Mouse (Mus musculus) CH12.LX (cell line): ENCODE results near the gene Zswim5. TPM values are rescaled to one million over a fixed set of nuclear protein-coding genes. Genes with fewer than 3 reads are reported as not detected.

ENCODE experiments used
- DNase-seq: peaks from one replicate; pipeline ENCODE4 v3.0.0-alpha.2; 2013; ENCODE audit errors: extremely low read depth
- H3K27ac ChIP-seq: 2 replicates; pipeline ENCODE4 v1.5.1; 2012; ENCODE audit warnings: low read depth, mild to moderate bottlenecking, control low read depth, moderate library complexity; ENCODE audit not compliant: insufficient read depth
- H3K27me3 ChIP-seq: replicated peaks from 2 replicates; pipeline ENCODE3; 2012; ENCODE audit warnings: inconsistent platforms
- H3K36me3 ChIP-seq, 2 experiments: replicated peaks in 1 of 2; 2 replicates each; pipeline versions ENCODE3 to v1.6.1; 2012; ENCODE audit warnings: inconsistent platforms in 1 of 2, low read length in 1 of 2, mild to moderate bottlenecking in 1 of 2, mixed read lengths in 1 of 2, moderate library complexity in 1 of 2; ENCODE audit not compliant: control insufficient read depth in 1 of 2, insufficient read depth in 1 of 2
- H3K4me1 ChIP-seq, 2 experiments: 2 replicates each; pipeline ENCODE4 v1.6.1; 2012; ENCODE audit warnings: inconsistent platforms in 1 of 2, moderate library complexity in 1 of 2; ENCODE audit not compliant: insufficient read depth in 2 of 2, control insufficient read depth in 1 of 2
- H3K4me2 ChIP-seq: 2 replicates; pipeline ENCODE4 v1.6.1; 2012; ENCODE audit warnings: low read depth, mild to moderate bottlenecking, control low read depth; ENCODE audit not compliant: poor library complexity, insufficient read depth, severe bottlenecking
- H3K4me3 ChIP-seq, 3 experiments: fragments of 150-350 bp in 1 of 3; sonication (generic) in 1 of 3; replicated peaks in 1 of 3; 2 replicates each; pipeline versions ENCODE3 to v1.5.1; 2011 to 2012; ENCODE audit warnings: low read depth in 2 of 3, low read length in 2 of 3, mild to moderate bottlenecking in 2 of 3, moderate library complexity in 2 of 3, control low read depth in 1 of 3, improper control_type of control experiment in 1 of 3, inconsistent platforms in 1 of 3, mixed read lengths in 1 of 3; ENCODE audit not compliant: poor library complexity in 1 of 3
- H3K79me2 ChIP-seq: replicated peaks from 2 replicates; pipeline ENCODE4 v1.6.1; 2012; ENCODE audit warnings: mild to moderate bottlenecking, moderate library complexity; ENCODE audit not compliant: control insufficient read depth, poor library complexity, insufficient read depth, severe bottlenecking; ENCODE audit errors: extremely low read depth
- H3K9ac ChIP-seq: 2 replicates; pipeline ENCODE4 v1.6.1; 2012; ENCODE audit warnings: low read depth, mild to moderate bottlenecking, control low read depth, moderate library complexity; ENCODE audit not compliant: insufficient read depth
- H3K9me3 ChIP-seq: replicated peaks from 2 replicates; pipeline ENCODE3; 2012; ENCODE audit warnings: low read length, inconsistent platforms, mixed read lengths
- CTCF ChIP-seq, 2 experiments: IDR thresholded peaks in 1 of 2; conservative IDR thresholded peaks in 1 of 2; 2 replicates each; pipeline ENCODE4 v1.5.1; 2011 to 2012; ENCODE audit warnings: low read depth in 2 of 2, low read length in 2 of 2, improper control_type of control experiment in 1 of 2, inconsistent platforms in 1 of 2, mild to moderate bottlenecking in 1 of 2, moderate library complexity in 1 of 2
- MYC ChIP-seq: IDR thresholded peaks from 2 replicates; pipeline ENCODE4 v1.6.1; 2011; ENCODE audit warnings: low read depth, mild to moderate bottlenecking, improper control_type of control experiment, low read length
- POLR2A ChIP-seq: IDR thresholded peaks from 2 replicates; pipeline ENCODE4 v1.6.1; 2011; ENCODE audit warnings: low read depth, mild to moderate bottlenecking, improper control_type of control experiment, low read length
- POLR2AphosphoS2 ChIP-seq: IDR thresholded peaks from 2 replicates; pipeline ENCODE4 v1.6.1; 2011; ENCODE audit warnings: low read depth, low read length, improper control_type of control experiment
- RAD21 ChIP-seq: IDR thresholded peaks from 2 replicates; pipeline ENCODE4 v1.6.1; 2011; ENCODE audit warnings: low read depth, mild to moderate bottlenecking, low read length, improper control_type of control experiment, moderate library complexity
- UBTF ChIP-seq: IDR thresholded peaks from 2 replicates; pipeline ENCODE4 v1.6.1; 2012; ENCODE audit warnings: low read depth, mild to moderate bottlenecking, inconsistent platforms, low read length, improper control_type of control experiment, moderate library complexity
- dilution Hi-C: fragments of 300-500 bp; cut with MboI; formaldehyde crosslinking; loops from 2 replicates; pipeline ENCODE4 v1.14.3; 2020; ENCODE audit warnings: low sequenced_read_pairs; ENCODE audit not compliant: extremely low pct_unique_long_range_greater_than_20kb, extremely low pct_ligation_motif_present
- in situ Hi-C: fragments of 300-500 bp; cut with MboI; formaldehyde crosslinking; loops from 3 replicates; pipeline ENCODE4 v1.14.3; 2019; ENCODE audit warnings: low sequenced_read_pairs, low pct_ligation_motif_present, low pct_unique_long_range_greater_than_20kb, mixed read lengths
- polyA plus RNA-seq: library from polyadenylated mRNA; unstranded; fragments of >175 nt; gene quantifications from 2 replicates; pipeline ENCODE4 v1.2.1, GENCODE M21; 2012; ENCODE audit warnings: low read depth; ENCODE audit not compliant: insufficient read length
- total RNA-seq, 2 experiments: library from RNA; depleted of rRNA; stranded (reverse); fragments of 300-350 nt in 1 of 2; fragments of >200 nt in 1 of 2; gene quantifications; 2 replicates each; pipeline ENCODE4 v1.2.3; 2012 to 2014

The Zswim5 gene
- total and polyA plus RNA-seq, 3 experiments, result 1.1 to 1.2 (median 1.2) TPM

GRCm38 (mm10) chr4:117023469-117023868, 146.3 kb downstream of the Zswim5 start:
- Histone ChIP-seq H3K27ac (no peak overlapping the region), H3K4me3 (no peak overlapping the region), H3K27me3 (no peaks in the 10 kb centered on the region)
- no peak for TF ChIP-seq UBTF
- TF ChIP-seq, all 38 proteins: peak for 0
- H3K9ac ChIP-seq, result no peak overlapping the region
- in situ Hi-C loops, result no loop called here
- no peaks in the 10 kb centered on the region for H3K9me3 ChIP-seq
- H3K4me2 ChIP-seq, result no peak overlapping the region
- peaks cover 21 to 60% of the 10 kb centered on the region in 2 experiments for H3K36me3 ChIP-seq
- dilution Hi-C loops, result no loop called here
- DNase-seq, result no peak
- peaks cover 18% of the 10 kb centered on the region for H3K79me2 ChIP-seq
- H3K4me1 ChIP-seq, result peaks cover 0 to 23% of the 10 kb centered on the region in 2 experiments; a peak in 2 of 4 replicates

GRCm38 (mm10) chr4:117031105-117031504, 153.9 kb downstream of the Zswim5 start:
- dilution Hi-C loops, result no loop called here
- no peak overlapping the region for H3K9ac ChIP-seq
- H3K9me3 ChIP-seq, result no peaks in the 10 kb centered on the region
- TF ChIP-seq POLR2A (no peak), RAD21 (peak; percentile 44), POLR2AphosphoS2 (no peak), CTCF (conservative IDR thresholded peaks at IDR 0.05 in 1 of 2, IDR thresholded peaks at IDR 0.05 in 1 of 2; ENCODE audit: low read depth in 2 of 2, low read length in 2 of 2) (peak in 1 of 2 experiments; percentile 61; a peak in 2 of 4 replicates), MYC (no peak)
- H3K36me3 ChIP-seq, result peaks cover 22 to 78% of the 10 kb centered on the region in 2 experiments
- H3K4me2 ChIP-seq, result no peak overlapping the region
- H3K79me2 ChIP-seq, result peaks cover 5% of the 10 kb centered on the region; the same call in 1 of the 2 replicates
- in situ Hi-C loops, result no loop called here
- H3K27me3 ChIP-seq, result no peaks in the 10 kb centered on the region
- H3K4me1 ChIP-seq, result no peaks in the 10 kb centered on the region
- no peak overlapping the region for H3K27ac ChIP-seq
- no peak overlapping the region for H3K4me3 ChIP-seq
- peak; percentile 33 for DNase-seq

Other genes starting within 250 kb of the Zswim5 start
- 139 and 186 TPM in 2 replicates for gene Nasp, start 249.4 kb upstream of the Zswim5 start, total RNA-seq (2012; rRNA removed)
- 308 and 390 TPM in 2 replicates for gene Nasp, start 249.4 kb upstream of the Zswim5 start, total RNA-seq (2014; rRNA removed)
- gene Nasp, start 249.4 kb upstream of the Zswim5 start, polyA plus RNA-seq, result 347 and 399 TPM in 2 replicates
- gene Akr1a1, start 225.7 kb upstream of the Zswim5 start, total RNA-seq (2012; rRNA removed), result 347 and 373 TPM in 2 replicates
- 517 and 533 TPM in 2 replicates for gene Akr1a1, start 225.7 kb upstream of the Zswim5 start, total RNA-seq (2014; rRNA removed)
- 450 and 470 TPM in 2 replicates for gene Akr1a1, start 225.7 kb upstream of the Zswim5 start, polyA plus RNA-seq
- gene Prdx1, start 191.8 kb upstream of the Zswim5 start, total RNA-seq (2012; rRNA removed), result 269 and 378 TPM in 2 replicates
- gene Prdx1, start 191.8 kb upstream of the Zswim5 start, total RNA-seq (2014; rRNA removed), result 1,274 and 1,469 TPM in 2 replicates
- gene Prdx1, start 191.8 kb upstream of the Zswim5 start, polyA plus RNA-seq, result 934 and 1,078 TPM in 2 replicates
- gene Mmachc, start 169.0 kb upstream of the Zswim5 start, total RNA-seq (2012; rRNA removed), result 10.0 and 10.5 TPM in 2 replicates
- 28.2 and 32.1 TPM in 2 replicates for gene Mmachc, start 169.0 kb upstream of the Zswim5 start, total RNA-seq (2014; rRNA removed)
- gene Mmachc, start 169.0 kb upstream of the Zswim5 start, polyA plus RNA-seq, result 15.4 and 15.5 TPM in 2 replicates
- gene Ccdc163, start 168.9 kb upstream of the Zswim5 start, total RNA-seq (2012; rRNA removed), result 15.3 and 19.9 TPM in 2 replicates
- gene Ccdc163, start 168.9 kb upstream of the Zswim5 start, total RNA-seq (2014; rRNA removed), result 18.1 and 20.2 TPM in 2 replicates
- gene Ccdc163, start 168.9 kb upstream of the Zswim5 start, polyA plus RNA-seq, result 27.6 and 27.9 TPM in 2 replicates
- gene Tesk2, start 156.4 kb upstream of the Zswim5 start, total RNA-seq (2012; rRNA removed), result 5.6 and 7.0 TPM in 2 replicates
- 5.4 and 5.8 TPM in 2 replicates for gene Tesk2, start 156.4 kb upstream of the Zswim5 start, total RNA-seq (2014; rRNA removed)
- 3.5 and 4.8 TPM in 2 replicates for gene Tesk2, start 156.4 kb upstream of the Zswim5 start, polyA plus RNA-seq
- gene Toe1, start 69.7 kb upstream of the Zswim5 start, total RNA-seq (2012; rRNA removed), result 31.3 and 39.0 TPM in 2 replicates
- gene Toe1, start 69.7 kb upstream of the Zswim5 start, total RNA-seq (2014; rRNA removed), result 45.2 and 47.8 TPM in 2 replicates
- gene Toe1, start 69.7 kb upstream of the Zswim5 start, polyA plus RNA-seq, result 37.0 and 40.3 TPM in 2 replicates
- gene Mutyh, start 69.7 kb upstream of the Zswim5 start, total RNA-seq (2012; rRNA removed), result 11.2 and 12.1 TPM in 2 replicates
- gene Mutyh, start 69.7 kb upstream of the Zswim5 start, total RNA-seq (2014; rRNA removed), result 12.5 and 15.7 TPM in 2 replicates
- 10.5 and 13.1 TPM in 2 replicates for gene Mutyh, start 69.7 kb upstream of the Zswim5 start, polyA plus RNA-seq
- gene Hpdl, start 55.7 kb upstream of the Zswim5 start, total RNA-seq (2012; rRNA removed), result 1.2 and 1.6 TPM in 2 replicates
- gene Hpdl, start 55.7 kb upstream of the Zswim5 start, total RNA-seq (2014; rRNA removed), result 0.20 and 0.31 TPM in 2 replicates
- gene Hpdl, start 55.7 kb upstream of the Zswim5 start, polyA plus RNA-seq, result 0.59 and 0.67 TPM in 2 replicates
- gene Urod, start 117.0 kb downstream of the Zswim5 start, total RNA-seq (2012; rRNA removed), result 62.1 and 66.4 TPM in 2 replicates
- 81.0 and 82.1 TPM in 2 replicates for gene Urod, start 117.0 kb downstream of the Zswim5 start, total RNA-seq (2014; rRNA removed)
- gene Urod, start 117.0 kb downstream of the Zswim5 start, polyA plus RNA-seq, result 53.1 and 57.7 TPM in 2 replicates
- gene Hectd3, start 117.9 kb downstream of the Zswim5 start, total RNA-seq (2012; rRNA removed), result 8.1 and 8.6 TPM in 2 replicates
- gene Hectd3, start 117.9 kb downstream of the Zswim5 start, total RNA-seq (2014; rRNA removed), result 6.2 and 6.6 TPM in 2 replicates
- 7.2 and 7.8 TPM in 2 replicates for gene Hectd3, start 117.9 kb downstream of the Zswim5 start, polyA plus RNA-seq
- gene Eif2b3, start 142.0 kb downstream of the Zswim5 start, total RNA-seq (2012; rRNA removed), result 49.9 and 62.2 TPM in 2 replicates
- 88.7 and 96.2 TPM in 2 replicates for gene Eif2b3, start 142.0 kb downstream of the Zswim5 start, total RNA-seq (2014; rRNA removed)
- gene Eif2b3, start 142.0 kb downstream of the Zswim5 start, polyA plus RNA-seq, result 83.3 and 84.9 TPM in 2 replicates
- 0.04 and 0.21 TPM in 2 replicates for gene Ptch2, start 218.7 kb downstream of the Zswim5 start, total RNA-seq (2012; rRNA removed)
- gene Ptch2, start 218.7 kb downstream of the Zswim5 start, total RNA-seq (2014; rRNA removed), result not detected in 2 replicates
- gene Ptch2, start 218.7 kb downstream of the Zswim5 start, polyA plus RNA-seq, result 0.46 and 0.79 TPM in 2 replicates
- gene Btbd19, start 248.3 kb downstream of the Zswim5 start, total RNA-seq (2012; rRNA removed), result 31.5 and 32.4 TPM in 2 replicates
- gene Btbd19, start 248.3 kb downstream of the Zswim5 start, total RNA-seq (2014; rRNA removed), result 49.7 and 51.1 TPM in 2 replicates
- 32.9 and 36.3 TPM in 2 replicates for gene Btbd19, start 248.3 kb downstream of the Zswim5 start, polyA plus RNA-seq
- gene Tctex1d4, start 249.4 kb downstream of the Zswim5 start, total RNA-seq (2012; rRNA removed), result 0.55 and 0.98 TPM in 2 replicates
- not detected in 2 replicates for gene Tctex1d4, start 249.4 kb downstream of the Zswim5 start, total RNA-seq (2014; rRNA removed)
- not detected in 2 replicates for gene Tctex1d4, start 249.4 kb downstream of the Zswim5 start, polyA plus RNA-seq